Mouse (Mus musculus) hindbrain, embryonic 15.5 days (tissue): ENCODE measurements around the gene Fbxl4. TPM values are rescaled to one million over a fixed set of nuclear protein-coding genes. Genes with fewer than 3 reads are reported as not detected.
"Not testable (repeated sequence)": the region's sequence is repeated elsewhere in the genome, so short reads cannot be mapped to it uniquely, and the experiment has no call there.

ENCODE experiments used
- ATAC-seq: fragments of 200-750 bp; cut with Nextera tagmentation; 2 replicates; pipeline ENCODE4 v1.8.0; 2017; ENCODE audit warnings: low read depth, moderate number of reproducible peaks, moderate TSS enrichment; ENCODE audit not compliant: low FRiP score
- H3K27ac ChIP-seq: fragments of 300-500 bp; sonication (generic); replicated peaks from 2 replicates; pipeline ENCODE4 v1.5.1; 2015; ENCODE audit warnings: mild to moderate bottlenecking, inconsistent platforms
- H3K27me3 ChIP-seq: fragments of 300-500 bp; sonication (generic); 2 replicates; pipeline ENCODE4 v1.6.1; 2015; ENCODE audit warnings: control low read depth, inconsistent platforms
- H3K36me3 ChIP-seq: fragments of 300-500 bp; sonication (generic); 2 replicates; pipeline ENCODE4 v1.6.1; 2015; ENCODE audit warnings: control low read depth, inconsistent platforms
- H3K4me1 ChIP-seq: fragments of 300-500 bp; sonication (generic); replicated peaks from 2 replicates; pipeline ENCODE4 v1.6.1; 2015; ENCODE audit warnings: control low read depth, inconsistent platforms
- H3K4me2 ChIP-seq: fragments of 300-500 bp; sonication (generic); 2 replicates; pipeline ENCODE4 v1.6.1; 2015; ENCODE audit warnings: moderate library complexity, mild to moderate bottlenecking, inconsistent platforms
- H3K4me3 ChIP-seq: fragments of 300-500 bp; sonication (generic); 2 replicates; pipeline ENCODE4 v1.5.1; 2015; ENCODE audit warnings: mild to moderate bottlenecking, inconsistent platforms
- H3K9ac ChIP-seq: fragments of 300-500 bp; sonication (generic); 2 replicates; pipeline ENCODE4 v1.6.1; 2015; ENCODE audit warnings: inconsistent platforms
- H3K9me3 ChIP-seq: fragments of 300-500 bp; sonication (generic); 2 replicates; pipeline ENCODE4 v1.6.1; 2016; ENCODE audit warnings: control low read depth, inconsistent platforms
- WGBS: fragments of 180-500 bp; shearing (Covaris S2); methylation state at CpG from one replicate; pipeline ENCODE4 v1.1.7; 2015; 5-methylcytosine and 5-hydroxymethylcytosine counted together
- polyA plus RNA-seq: library from polyadenylated mRNA; unstranded; fragments of >200 nt; fragmentation: Nextera tagmentation; extraction: Ambion mirVana; gene quantifications from 2 replicates; pipeline ENCODE4 v1.2.1, GENCODE M21; 2015

Fbxl4 gene
- polyA plus RNA-seq = 16.4 and 16.7 TPM in 2 replicates

- peak within 1 kb of the TSS; percentile 92 for H3K27ac ChIP-seq
- H3K4me1 ChIP-seq = peaks cover 20% of the 10 kb centered on the region
- H3K27me3 ChIP-seq = no peaks in the 10 kb centered on the region
- ATAC-seq = peak; percentile 97
- H3K9me3 ChIP-seq = no peaks in the 10 kb centered on the region
- peak within 1 kb of the TSS; percentile 77 for H3K9ac ChIP-seq
- peak within 1 kb of the TSS; percentile 69 for H3K4me2 ChIP-seq
- no peaks in the 10 kb centered on the region for H3K36me3 ChIP-seq
- WGBS = under 1% methylated on average over 53 of the region's 62 CpGs
- peak within 1 kb of the TSS; percentile 69 for H3K4me3 ChIP-seq
These were observed at the start of gene Fbxl4 for GRCm38 (mm10) chr4:22357266-22357930. Gene Fbxl4, plus strand, starts transcription at chr4:22357543.

DNA sequence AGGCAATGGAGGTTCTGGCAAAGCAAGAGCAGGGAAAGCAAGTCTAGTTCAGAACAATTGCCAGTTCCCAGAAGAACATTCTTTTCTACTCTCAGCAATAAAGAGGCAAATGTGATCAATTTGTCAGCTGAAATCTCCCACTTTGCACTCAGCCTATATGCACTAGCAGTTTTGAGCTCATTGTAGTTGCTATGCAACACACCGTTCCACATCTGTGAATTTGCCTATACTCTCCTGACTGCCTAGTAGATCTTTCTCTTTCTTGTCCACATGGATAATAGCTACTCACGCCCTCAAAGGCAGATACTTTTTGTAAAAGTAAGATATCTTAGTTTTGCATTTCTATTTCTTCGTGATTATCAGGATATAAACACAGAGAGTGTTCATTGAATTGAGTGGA, 42.8 kb upstream of the Fbxl4 start:
- Histone ChIP-seq H3K9me3 (no peaks in the 10 kb centered on the region), H3K4me2 (no peak overlapping the region), H3K4me1 (no peaks in the 10 kb centered on the region), H3K36me3 (no peaks in the 10 kb centered on the region), H3K9ac (no peak overlapping the region), H3K27me3 (no peaks in the 10 kb centered on the region), H3K4me3 (no peak overlapping the region), H3K27ac (no peak overlapping the region)
- no peak for ATAC-seq
- 80% methylated on average over 3 of the region's 3 CpGs for WGBS

DNA sequence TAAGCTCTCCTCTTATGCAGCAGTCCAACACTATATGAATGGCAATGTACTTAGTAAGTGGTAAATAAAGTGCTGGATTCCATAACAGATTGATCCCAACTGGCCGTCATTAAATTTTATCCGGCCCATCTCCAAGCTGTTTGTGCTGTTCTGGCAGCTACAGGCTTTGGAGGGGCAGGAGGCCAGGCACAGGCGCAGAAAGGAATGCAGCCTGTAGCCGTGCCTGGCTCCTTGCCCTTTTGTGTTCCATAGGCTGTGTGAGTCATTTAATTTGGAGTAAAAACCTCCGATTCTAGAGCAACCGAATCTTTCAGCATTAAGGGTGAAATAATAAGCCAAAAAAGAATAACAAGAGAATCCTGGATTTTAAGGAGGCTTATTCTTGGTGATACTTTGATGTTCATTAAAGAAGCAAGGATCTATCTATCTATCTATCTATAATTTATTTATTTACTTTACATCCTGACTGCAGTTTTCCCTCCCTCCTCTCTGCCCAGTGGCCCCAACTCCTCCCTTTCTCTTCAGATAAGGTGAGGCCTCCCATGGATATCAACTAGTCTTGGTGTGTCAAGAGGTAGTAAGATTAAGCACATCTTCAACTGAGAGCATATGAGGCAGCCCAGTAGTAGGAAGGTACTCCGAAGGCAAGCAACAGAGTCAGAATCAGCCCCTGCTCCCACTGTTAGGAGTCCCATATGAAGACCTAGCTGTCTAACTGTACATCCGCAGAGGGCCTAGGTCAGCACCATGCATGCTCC, 14.3 kb upstream of the Fbxl4 start:
- WGBS = 72% methylated on average over 8 of the region's 8 CpGs
- Histone ChIP-seq H3K4me3 (no peak overlapping the region), H3K27me3 (no peaks in the 10 kb centered on the region), H3K27ac (no peak overlapping the region), H3K36me3 (no peaks in the 10 kb centered on the region), H3K9ac (no peak overlapping the region), H3K4me2 (no peak overlapping the region), H3K4me1 (no peaks in the 10 kb centered on the region), H3K9me3 (no peaks in the 10 kb centered on the region)
- no peak for ATAC-seq

GRCm38 (mm10) chr4:22349086-22349485, 8.3 kb upstream of the Fbxl4 start:
- ATAC-seq, H3K9me3 ChIP-seq, H3K4me2 ChIP-seq, H3K27me3 ChIP-seq, H3K4me1 ChIP-seq, H3K4me3 ChIP-seq, H3K9ac ChIP-seq, H3K27ac ChIP-seq, H3K36me3 ChIP-seq: not testable (repeated sequence)
- 88% methylated on average over 4 of the region's 4 CpGs for WGBS

DNA sequence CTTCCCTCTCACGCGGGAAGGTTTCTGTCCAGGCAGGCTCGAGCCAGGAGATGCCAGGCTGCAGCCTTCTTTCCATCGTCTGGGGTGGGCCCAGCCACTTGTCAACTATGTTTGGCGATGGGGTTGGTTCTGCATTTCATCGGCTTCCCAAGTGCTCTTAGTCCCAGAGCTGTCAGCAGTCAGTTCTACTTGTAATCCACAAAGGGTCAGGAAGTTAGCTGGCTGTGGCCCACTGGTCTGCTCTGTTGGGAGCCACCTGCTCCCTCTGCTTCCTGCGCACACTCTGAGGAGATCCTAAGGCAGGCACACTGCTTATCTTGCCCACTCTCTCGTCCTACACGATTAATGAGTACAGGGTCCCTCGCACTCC, 573 bp downstream of the Fbxl4 start:
- no peaks in the 10 kb centered on the region for H3K9me3 ChIP-seq
- ATAC-seq = peak; percentile 68; the same call in 1 of the 2 replicates
- peak overlapping the region; percentile 77 for H3K9ac ChIP-seq
- H3K36me3 ChIP-seq = no peaks in the 10 kb centered on the region
- H3K4me3 ChIP-seq = peak overlapping the region; percentile 69
- peak overlapping the region; percentile 92 for H3K27ac ChIP-seq
- 4% methylated on average over 10 of the region's 10 CpGs for WGBS
- no peaks in the 10 kb centered on the region for H3K27me3 ChIP-seq
- peaks cover 20% of the 10 kb centered on the region for H3K4me1 ChIP-seq
- H3K4me2 ChIP-seq = peak overlapping the region; percentile 69

DNA sequence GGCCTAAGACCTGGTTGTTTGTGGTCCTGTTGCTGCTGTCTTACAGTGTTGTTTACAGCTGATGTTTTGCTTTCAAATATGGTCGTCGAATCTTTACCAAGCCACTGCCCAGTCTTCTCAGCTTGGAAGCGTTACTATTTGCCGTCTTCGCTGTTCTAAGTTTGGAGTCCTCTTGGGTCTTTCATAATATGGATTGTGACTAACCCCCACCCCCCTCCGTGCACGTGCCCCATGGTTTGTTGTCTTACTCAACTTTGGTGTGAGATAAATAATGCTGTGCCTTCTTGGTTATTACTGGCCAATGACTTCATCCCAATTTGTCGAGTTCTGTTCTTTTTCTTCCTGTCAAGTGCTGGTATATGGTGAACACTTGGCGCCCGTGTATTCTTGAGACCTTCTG, 1.1 kb downstream of the Fbxl4 start:
- Histone ChIP-seq H3K4me2 (peak overlapping the region; percentile 69), H3K27me3 (no peaks in the 10 kb centered on the region), H3K4me3 (peak overlapping the region; percentile 69), H3K4me1 (peaks cover 20% of the 10 kb centered on the region), H3K9ac (no peak overlapping the region), H3K36me3 (no peaks in the 10 kb centered on the region), H3K27ac (no peak overlapping the region), H3K9me3 (no peaks in the 10 kb centered on the region)
- WGBS = 80% methylated on average over 10 of the region's 10 CpGs
- no peak for ATAC-seq

GRCm38 (mm10) chr4:22367368-22367767, 10.0 kb downstream of the Fbxl4 start:
- Histone ChIP-seq H3K4me3 (no peak overlapping the region), H3K4me2 (no peak overlapping the region), H3K9ac (no peak overlapping the region), H3K27me3 (no peaks in the 10 kb centered on the region), H3K27ac (no peak overlapping the region), H3K36me3 (no peaks in the 10 kb centered on the region), H3K4me1 (no peaks in the 10 kb centered on the region), H3K9me3 (no peaks in the 10 kb centered on the region)
- WGBS = 61% methylated on average over 5 of the region's 5 CpGs
- no peak for ATAC-seq

DNA sequence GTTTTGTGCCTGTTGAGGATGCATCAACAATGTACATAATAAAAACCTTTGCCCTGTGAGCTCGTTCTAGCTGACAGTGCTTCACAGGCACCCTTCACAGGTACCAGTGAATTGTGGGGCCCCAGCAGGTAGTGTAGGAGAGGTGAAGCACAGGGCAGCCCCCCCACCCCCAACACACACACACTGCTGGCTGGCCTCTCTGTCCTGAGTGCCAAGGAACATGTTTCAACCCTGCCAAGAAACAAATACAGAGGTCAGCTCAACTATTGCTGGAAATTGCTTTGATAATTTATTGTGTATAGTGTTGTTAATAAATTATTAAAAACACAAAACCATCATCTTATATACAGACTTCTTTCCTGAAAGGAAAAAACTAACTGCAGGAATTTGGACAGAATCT, 21.2 kb downstream of the Fbxl4 start:
- Histone ChIP-seq H3K4me3 (no peak overlapping the region), H3K27ac (no peak overlapping the region), H3K9me3 (no peaks in the 10 kb centered on the region), H3K4me2 (no peak overlapping the region), H3K9ac (no peak overlapping the region), H3K4me1 (no peaks in the 10 kb centered on the region), H3K27me3 (no peaks in the 10 kb centered on the region), H3K36me3 (no peaks in the 10 kb centered on the region)
- 40% methylated on average over 1 of the region's 1 CpGs for WGBS
- ATAC-seq = no peak

DNA sequence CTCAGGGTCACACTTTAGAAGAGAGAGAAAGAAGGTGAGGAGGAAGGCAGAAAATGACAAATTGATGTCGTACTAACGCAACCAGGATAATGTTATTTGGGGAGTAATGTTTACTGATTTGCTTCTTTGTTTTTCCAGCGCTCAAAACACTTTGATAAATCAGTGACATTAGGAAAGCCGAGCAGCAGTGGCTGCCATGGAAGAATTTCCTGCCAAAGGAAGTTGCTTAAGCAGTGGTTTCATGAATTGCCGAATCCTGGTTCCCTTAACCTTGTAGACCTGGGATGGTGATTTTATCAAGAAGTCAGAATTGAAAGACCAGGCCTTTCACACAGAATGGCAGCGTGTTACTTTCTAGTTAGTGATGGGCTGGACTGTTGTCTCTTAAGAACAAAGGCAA, 23.3 kb downstream of the Fbxl4 start:
- H3K36me3 ChIP-seq = no peaks in the 10 kb centered on the region
- H3K27me3 ChIP-seq = no peaks in the 10 kb centered on the region
- no peak overlapping the region for H3K4me3 ChIP-seq
- H3K4me1 ChIP-seq = no peaks in the 10 kb centered on the region
- H3K27ac ChIP-seq = no peak overlapping the region
- H3K9ac ChIP-seq = no peak overlapping the region
- no peaks in the 10 kb centered on the region for H3K9me3 ChIP-seq
- H3K4me2 ChIP-seq = no peak overlapping the region
- no peak for ATAC-seq
- WGBS = 75% methylated on average over 6 of the region's 6 CpGs

DNA sequence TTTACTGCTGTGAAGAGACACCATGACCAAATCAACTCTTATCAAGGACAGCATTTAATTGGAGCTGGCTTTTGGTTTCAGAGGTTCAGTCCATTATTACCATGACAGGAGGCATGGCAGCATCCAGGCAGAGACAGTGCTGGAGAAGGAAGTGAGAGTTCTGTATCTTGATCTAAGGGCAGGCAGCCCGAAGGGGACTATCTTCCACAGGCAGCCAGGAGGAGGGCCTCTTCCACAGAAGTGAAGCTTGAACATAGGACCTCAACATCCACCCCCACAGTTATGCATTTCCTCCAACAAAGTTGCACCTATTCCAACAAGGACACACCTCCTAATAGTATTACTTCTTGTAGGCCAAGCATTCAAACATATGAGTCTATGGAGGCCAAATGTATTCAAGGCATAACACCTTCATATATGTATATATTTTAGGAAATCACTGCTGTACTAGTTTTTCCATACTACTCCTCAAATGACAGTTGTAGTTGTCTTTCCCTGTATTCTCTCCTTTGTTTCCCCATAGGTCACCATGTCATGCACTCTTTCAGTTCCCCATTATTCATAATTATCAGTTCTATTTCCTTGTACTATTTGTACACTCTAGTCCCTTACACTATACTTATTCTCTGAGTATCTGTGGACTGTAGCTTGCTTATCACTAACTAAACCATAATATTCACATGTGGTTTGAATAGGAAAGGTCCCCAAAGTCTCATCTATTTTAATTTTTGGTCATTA, 26.4 kb downstream of the Fbxl4 start:
- 95% methylated on average over 1 of the region's 1 CpGs for WGBS

DNA sequence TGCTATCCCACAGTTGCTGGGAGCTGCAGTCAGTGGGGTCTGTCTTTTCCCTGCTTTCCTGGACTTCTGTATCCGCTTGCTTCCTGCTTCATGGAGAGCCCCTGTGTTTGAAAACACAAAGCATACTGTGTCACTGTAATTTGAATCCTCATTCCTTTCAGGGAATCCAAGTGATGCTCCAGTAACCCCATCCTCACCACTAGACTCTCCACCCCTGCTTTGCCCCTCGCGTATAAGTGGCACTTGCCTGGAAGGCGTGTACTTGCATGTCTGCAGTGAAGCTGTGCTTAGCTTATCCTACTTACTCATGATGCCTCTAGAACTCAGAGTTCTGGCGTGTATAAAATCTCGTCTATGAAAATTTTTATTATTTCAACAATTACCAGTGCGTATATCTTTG, 32.7 kb downstream of the Fbxl4 start:
- H3K4me1 ChIP-seq = peaks cover 7% of the 10 kb centered on the region; the same call in 1 of the 2 replicates
- WGBS = 53% methylated on average over 7 of the region's 7 CpGs
- no peak for ATAC-seq
- H3K4me3 ChIP-seq = no peak overlapping the region
- H3K27me3 ChIP-seq = no peaks in the 10 kb centered on the region
- no peak overlapping the region for H3K27ac ChIP-seq
- no peak overlapping the region for H3K9ac ChIP-seq
- H3K4me2 ChIP-seq = no peak overlapping the region
- H3K9me3 ChIP-seq = no peaks in the 10 kb centered on the region
- no peaks in the 10 kb centered on the region for H3K36me3 ChIP-seq

More for the DNA sequence above, 26.4 kb downstream of the Fbxl4 start:
- Histone ChIP-seq H3K27ac (no peak overlapping the region), H3K9me3 (no peaks in the 10 kb centered on the region), H3K36me3 (no peaks in the 10 kb centered on the region), H3K9ac (no peak overlapping the region), H3K4me3 (no peak overlapping the region), H3K4me1 (no peaks in the 10 kb centered on the region), H3K4me2 (no peak overlapping the region), H3K27me3 (no peaks in the 10 kb centered on the region)
- no peak for ATAC-seq
